Mouse (Mus musculus): ENCODE data around the gene Kcnc1. TPM values are rescaled to one million over a fixed set of nuclear protein-coding genes. Genes with fewer than 3 reads are reported as not detected.
A peak's percentile ranks its signal among the peaks of the same experiment; 100 is the strongest.

The Kcnc1 gene
- polyA plus RNA-seq, 1 experiment from 2014 or later, result 0.17 TPM

- Histone ChIP-seq H3K27ac (no peak overlapping the region), H3K36me3 (no peaks in the 10 kb centered on the region), H3K9me3 (replicated peaks) (no peaks in the 10 kb centered on the region), H3K4me3 (no peak overlapping the region), H3K4me2 (no peak overlapping the region), H3K9ac (no peak overlapping the region), H3K27me3 (replicated peaks) (no peaks in the 10 kb centered on the region; the same call in 1 of the 2 replicates), H3K4me1 (no peaks in the 10 kb centered on the region)
- no peak for ATAC-seq
- 60% methylated on average over 5 of the region's 5 CpGs for WGBS (ENCODE audit: insufficient replicate concordance)
Observed at GRCm38 (mm10) chr7:46433874-46434273, 37.6 kb downstream of the Kcnc1 start.

DNA sequence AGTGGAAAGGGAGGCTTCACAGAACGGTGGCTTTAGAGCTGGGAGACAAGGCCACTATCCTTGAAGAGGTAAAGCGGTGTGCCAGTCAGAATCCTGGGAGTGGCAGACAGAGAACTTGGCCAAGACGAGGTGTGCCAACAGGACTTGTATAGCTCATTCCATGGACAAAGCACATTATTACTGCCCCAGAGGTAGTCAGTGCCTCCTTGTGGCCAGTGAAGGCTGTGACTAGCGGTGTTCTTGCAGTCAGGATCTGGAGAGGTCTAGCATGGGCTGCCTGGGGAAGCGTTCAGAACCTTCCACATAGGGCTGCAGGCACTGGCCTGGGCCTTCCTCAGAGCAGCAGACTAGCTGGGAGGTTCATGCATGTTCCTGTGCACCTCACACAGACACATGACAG lies 39.5 kb downstream of the Kcnc1 start:
- Histone ChIP-seq H3K4me2 (no peak overlapping the region), H3K4me3 (no peak overlapping the region), H3K36me3 (no peaks in the 10 kb centered on the region), H3K9ac (no peak overlapping the region), H3K27ac (no peak overlapping the region), H3K9me3 (replicated peaks) (no peaks in the 10 kb centered on the region), H3K27me3 (replicated peaks) (no peaks in the 10 kb centered on the region; the same call in 1 of the 2 replicates), H3K4me1 (no peaks in the 10 kb centered on the region)
- 73% methylated on average over 5 of the region's 5 CpGs for WGBS (ENCODE audit: insufficient replicate concordance)
- ATAC-seq, result no peak

- Histone ChIP-seq H3K27me3 (replicated peaks) (no peaks in the 10 kb centered on the region), H3K9me3 (replicated peaks) (no peaks in the 10 kb centered on the region), H3K9ac (no peak overlapping the region), H3K4me2 (no peak overlapping the region), H3K4me1 (no peaks in the 10 kb centered on the region), H3K36me3 (no peaks in the 10 kb centered on the region), H3K4me3 (no peak overlapping the region), H3K27ac (no peak overlapping the region)
- WGBS (ENCODE audit: insufficient replicate concordance), result 55% methylated on average over 9 of the region's 9 CpGs
- no peak for ATAC-seq
Observed at GRCm38 (mm10) chr7:46438537-46439141, 42.3 kb downstream of the Kcnc1 start.

GRCm38 (mm10) chr7:46443163-46443562 lies 46.9 kb downstream of the Kcnc1 start:
- Histone ChIP-seq H3K4me2 (no peak overlapping the region), H3K36me3 (no peaks in the 10 kb centered on the region), H3K27ac (no peak overlapping the region), H3K4me1 (0 out of 2 replicates have a peak, but pooled peaks cover 4% of the 10 kb centered on the region), H3K4me3 (no peak overlapping the region), H3K9me3 (replicated peaks) (no peaks in the 10 kb centered on the region), H3K27me3 (replicated peaks) (no peaks in the 10 kb centered on the region), H3K9ac (no peak overlapping the region)
- WGBS (ENCODE audit: insufficient replicate concordance), result 72% methylated on average over 10 of the region's 10 CpGs
- no peak for ATAC-seq

GRCm38 (mm10) chr7:46445896-46446295 lies 49.6 kb downstream of the Kcnc1 start:
- H3K36me3 ChIP-seq, result no peaks in the 10 kb centered on the region
- WGBS (ENCODE audit: insufficient replicate concordance), result 31% methylated on average over 6 of the region's 6 CpGs
- 0 out of 2 replicates have a peak, but pooled peaks cover 4% of the 10 kb centered on the region for H3K4me1 ChIP-seq
- H3K9ac ChIP-seq, result no peak overlapping the region
- no peaks in the 10 kb centered on the region for H3K9me3 ChIP-seq (replicated peaks)
- peak; percentile 42; the same call in 1 of the 2 replicates for ATAC-seq
- H3K4me2 ChIP-seq, result no peak overlapping the region
- H3K27ac ChIP-seq, result no peak overlapping the region
- no peaks in the 10 kb centered on the region for H3K27me3 ChIP-seq (replicated peaks)
- no peak overlapping the region for H3K4me3 ChIP-seq

DNA sequence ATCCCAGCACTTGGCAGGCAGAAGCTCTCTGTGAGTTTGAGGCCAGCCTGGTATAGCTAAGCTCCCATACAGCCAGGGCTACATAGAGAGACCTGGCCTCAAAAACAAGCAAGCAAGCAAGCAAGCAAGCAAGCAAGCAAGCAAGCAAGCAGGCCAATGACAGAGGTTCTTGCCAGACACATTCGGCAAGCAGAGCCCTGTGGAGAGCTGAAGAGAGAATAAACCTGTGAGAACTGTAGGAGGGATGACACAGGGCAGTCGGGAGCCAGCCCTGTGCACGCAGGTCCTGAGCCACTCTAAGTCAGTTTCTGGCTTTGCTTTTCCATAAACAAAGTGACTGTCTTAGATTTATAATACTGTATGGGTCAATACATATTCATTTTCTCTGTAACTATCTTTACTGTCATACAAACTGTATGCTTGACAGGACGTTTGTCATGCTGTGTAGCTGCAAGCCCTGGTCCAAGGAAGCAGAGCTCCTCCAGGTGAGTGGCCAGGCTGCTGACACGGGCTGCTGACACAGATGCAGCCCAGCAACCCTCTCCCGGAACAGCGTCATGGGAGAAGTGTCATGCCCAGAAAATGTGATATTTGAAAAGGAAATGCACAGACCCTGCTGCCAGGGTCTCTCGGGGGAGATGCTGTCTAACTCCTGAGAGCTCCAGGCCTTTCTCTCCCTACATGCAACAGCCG lies 51.3 kb downstream of the Kcnc1 start:
- H3K9me3 ChIP-seq (replicated peaks), result no peaks in the 10 kb centered on the region
- H3K27me3 ChIP-seq (replicated peaks), result no peaks in the 10 kb centered on the region
- H3K4me3 ChIP-seq, result no peak overlapping the region
- no peaks in the 10 kb centered on the region for H3K36me3 ChIP-seq
- no peak overlapping the region for H3K9ac ChIP-seq
- 0 out of 2 replicates have a peak, but pooled peaks cover 4% of the 10 kb centered on the region for H3K4me1 ChIP-seq
- no peak overlapping the region for H3K4me2 ChIP-seq
- H3K27ac ChIP-seq, result no peak overlapping the region
- no peak for ATAC-seq
- WGBS (ENCODE audit: insufficient replicate concordance), result 62% methylated on average over 9 of the region's 9 CpGs

GRCm38 (mm10) chr7:46448922-46449645 lies 52.8 kb downstream of the Kcnc1 start:
- Histone ChIP-seq H3K27ac (no peak overlapping the region), H3K27me3 (replicated peaks) (no peaks in the 10 kb centered on the region), H3K4me3 (no peak overlapping the region), H3K4me2 (no peak overlapping the region), H3K4me1 (0 out of 2 replicates have a peak, but pooled peaks cover 4% of the 10 kb centered on the region), H3K36me3 (no peaks in the 10 kb centered on the region), H3K9me3 (replicated peaks) (no peaks in the 10 kb centered on the region), H3K9ac (no peak overlapping the region)
- WGBS (ENCODE audit: insufficient replicate concordance), result 59% methylated on average over 6 of the region's 6 CpGs
- no peak for ATAC-seq

DNA sequence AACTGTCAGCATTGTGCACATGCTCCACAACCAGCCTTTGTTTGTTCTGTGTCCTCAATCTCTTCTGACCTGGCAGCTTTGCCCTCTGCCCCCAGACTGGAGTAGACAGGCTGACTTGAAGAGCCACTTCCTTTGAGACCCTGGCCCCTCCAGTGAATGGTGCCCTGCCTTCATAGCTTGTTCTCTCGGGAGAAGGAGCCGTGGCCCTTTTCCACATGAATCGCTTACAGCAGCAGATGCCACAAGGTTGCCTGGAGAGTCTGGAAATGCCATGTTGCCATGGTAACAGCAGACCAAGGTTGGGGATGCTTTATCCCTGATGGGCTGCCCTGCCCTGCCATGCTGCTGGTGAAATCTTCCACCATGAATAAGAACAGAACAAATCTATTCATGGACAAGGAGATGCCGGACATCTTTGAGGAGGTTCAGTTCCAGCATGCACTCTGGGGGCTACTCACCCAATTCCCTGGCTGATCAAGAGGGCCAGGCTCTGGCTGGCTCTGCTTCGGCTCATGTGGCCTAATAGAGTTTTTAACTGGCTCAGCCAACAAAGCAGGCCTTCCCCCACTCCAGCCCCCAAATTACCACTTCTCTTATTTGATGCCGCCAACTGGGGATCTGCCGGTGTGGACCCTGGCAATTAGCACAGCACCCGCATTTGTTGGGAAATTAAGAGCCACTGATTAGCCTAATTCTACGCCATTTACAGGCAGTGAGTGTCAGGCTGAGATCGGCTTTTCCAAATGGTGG lies 57.8 kb downstream of the Kcnc1 start:
- no peaks in the 10 kb centered on the region for H3K9me3 ChIP-seq (replicated peaks)
- H3K27ac ChIP-seq, result no peak overlapping the region
- no peak overlapping the region for H3K4me2 ChIP-seq
- H3K4me3 ChIP-seq, result no peak overlapping the region
- no peaks in the 10 kb centered on the region for H3K36me3 ChIP-seq
- H3K27me3 ChIP-seq (replicated peaks), result no peaks in the 10 kb centered on the region
- H3K9ac ChIP-seq, result no peak overlapping the region
- no peaks in the 10 kb centered on the region for H3K4me1 ChIP-seq
- no peak for ATAC-seq
- 55% methylated on average over 10 of the region's 10 CpGs for WGBS (ENCODE audit: insufficient replicate concordance)

DNA sequence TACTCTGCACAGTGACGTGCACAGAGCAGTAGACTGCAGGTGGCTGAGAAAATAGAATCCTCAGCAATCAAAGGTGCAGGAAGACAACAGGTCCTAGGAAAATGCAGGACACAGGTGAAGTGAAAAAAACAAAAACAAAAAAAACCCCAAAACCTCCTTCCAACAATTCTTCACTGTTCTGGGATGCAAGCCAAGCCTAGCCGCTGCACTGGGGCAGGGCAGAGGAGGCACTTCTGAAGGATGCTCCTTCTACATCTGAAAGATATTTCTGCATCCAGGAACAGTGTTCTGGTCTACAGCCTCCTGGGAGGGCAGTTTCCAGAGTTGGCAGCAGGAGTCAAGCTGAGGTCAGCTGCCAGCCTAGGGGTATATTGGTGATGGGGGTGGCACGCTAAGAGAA lies 61.6 kb downstream of the Kcnc1 start:
- no peak overlapping the region for H3K4me2 ChIP-seq
- H3K9me3 ChIP-seq (replicated peaks), result no peaks in the 10 kb centered on the region
- 67% methylated on average over 3 of the region's 3 CpGs for whole genome bisulfite sequencing (ENCODE audit: insufficient replicate concordance)
- H3K9ac ChIP-seq, result no peak overlapping the region
- no peak overlapping the region for H3K27ac ChIP-seq
- H3K4me3 ChIP-seq, result no peak overlapping the region
- no peak for ATAC-seq
- H3K27me3 ChIP-seq (replicated peaks), result no peaks in the 10 kb centered on the region
- H3K4me1 ChIP-seq, result no peaks in the 10 kb centered on the region
- H3K36me3 ChIP-seq, result no peaks in the 10 kb centered on the region

GRCm38 (mm10) chr7:46459200-46459599 lies 62.9 kb downstream of the Kcnc1 start:
- ATAC-seq, result no peak
- WGBS (ENCODE audit: insufficient replicate concordance), result 77% methylated on average over 2 of the region's 2 CpGs
- Histone ChIP-seq H3K36me3 (no peaks in the 10 kb centered on the region), H3K27me3 (replicated peaks) (no peaks in the 10 kb centered on the region), H3K4me1 (no peaks in the 10 kb centered on the region), H3K4me2 (no peak overlapping the region), H3K4me3 (no peak overlapping the region), H3K27ac (no peak overlapping the region), H3K9me3 (replicated peaks) (no peaks in the 10 kb centered on the region), H3K9ac (no peak overlapping the region)

- H3K9ac ChIP-seq, result no peak overlapping the region
- H3K4me2 ChIP-seq, result no peak overlapping the region
- no peaks in the 10 kb centered on the region for H3K9me3 ChIP-seq (replicated peaks)
- 68% methylated on average over 9 of the region's 9 CpGs for WGBS (ENCODE audit: insufficient replicate concordance)
- H3K4me3 ChIP-seq, result no peak overlapping the region
- no peaks in the 10 kb centered on the region for H3K4me1 ChIP-seq
- H3K27ac ChIP-seq, result no peak overlapping the region
- no peaks in the 10 kb centered on the region for H3K36me3 ChIP-seq
- no peaks in the 10 kb centered on the region for H3K27me3 ChIP-seq (replicated peaks)
- ATAC-seq, result no peak
Observed at GRCm38 (mm10) chr7:46459605-46460245, 63.4 kb downstream of the Kcnc1 start.
